Comparison of ENCODE assay signal across 9 mouse cellular contexts in the genomic region with DNA sequence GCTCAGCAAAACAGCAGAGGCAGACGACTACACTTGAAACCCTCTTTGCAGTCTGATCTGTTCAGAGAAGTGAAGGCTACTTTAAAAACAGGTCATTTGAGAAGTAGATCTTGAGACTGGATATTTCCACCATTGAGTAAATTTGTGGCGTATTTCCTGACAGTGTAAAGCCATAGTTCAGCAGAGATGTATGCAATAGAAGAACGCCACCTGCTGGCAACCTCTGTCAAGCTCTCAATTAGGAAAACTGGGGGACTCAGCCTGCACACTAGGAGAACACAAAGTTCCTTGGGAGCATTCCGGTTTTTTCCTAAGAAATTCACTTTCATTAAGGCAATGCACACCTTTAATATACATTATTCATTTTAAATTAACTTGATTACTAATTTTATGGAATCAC. TPM values are rescaled to one million over a fixed set of nuclear protein-coding genes. Genes with fewer than 3 reads are reported as not detected.
A peak's percentile ranks its signal among the peaks of the same experiment; 100 is the strongest.
DNase-seq lines count a peak whose midpoint lies in the region; ATAC-seq and TF ChIP-seq lines count a peak whose summit lies in the region.
"Had no signal": no experiment of that assay in that cellular context is flagged by ENCODE, and none has a peak within 500 bp of the region (broad histone marks: within the 10 kb centered on the region; RNA-seq: fewer than 3 reads in every experiment).

No protein-coding gene starts in this region.

- no peak for ATAC-seq in kidney, embryonic 15.5 days (replicated peaks; ENCODE audit: low FRiP score)

- H3ac ChIP-seq in myocyte (ENCODE audit: control insufficient read depth, insufficient read length) = no peak overlapping the region

- DNase-seq in kidney, adult 2 months = peak; percentile 63
- DNase-seq in adrenal gland, adult 8-10 months = peak; percentile 34
- peak; percentile 59 for DNase-seq in embryo, embryonic 9.5 days (ENCODE audit: extremely low spot score)
- peak; percentile 39 to 58 for DNase-seq in heart, postnatal 36 days
- DNase-seq in left cerebral cortex, adult 8-10 months (ENCODE audit: low spot score in 2 of 2) = peak; percentile 15 to 30
- DNase-seq in thymus, postnatal 36 days = peak; percentile 21 to 29

- no peaks in the 10 kb centered on the region for H3K36me3 ChIP-seq in kidney, adult 2 months (ENCODE audit: control insufficient read depth, insufficient read depth, low read length)
- no peaks in the 10 kb centered on the region for H3K36me3 ChIP-seq in kidney, embryonic 15.5 days
- H3K36me3 ChIP-seq in myocyte (ENCODE audit: control insufficient read depth, insufficient read depth) = no peaks in the 10 kb centered on the region

- no peak for TF ChIP-seq POLR2A in kidney, adult 2 months (IDR thresholded peaks at IDR 0.05; ENCODE audit: low read depth, low read length)
- TF ChIP-seq POLR2A in myocyte (IDR thresholded peaks at IDR 0.05; ENCODE audit: insufficient read length, low read depth) = no peak

- H3K4me3 ChIP-seq in kidney, adult 2 months (ENCODE audit: insufficient read depth, low read depth, low read length) = no peak overlapping the region
- H3K4me3 ChIP-seq in kidney, embryonic 15.5 days (replicated peaks) = no peak overlapping the region
- H3K4me3 ChIP-seq in myocyte = no peak overlapping the region
- H3K4me3 ChIP-seq: erythroblast, embryonic 14.5 days had no signal

- H3K4me2 ChIP-seq in kidney, embryonic 15.5 days = no peak overlapping the region
- peak overlapping the region; percentile 74 for H3K4me2 ChIP-seq in myocyte (ENCODE audit: low read depth)

- H3K9me3 ChIP-seq in kidney, embryonic 15.5 days (replicated peaks) = no peaks in the 10 kb centered on the region

- H3K27me3 ChIP-seq in kidney, adult 2 months (replicated peaks; ENCODE audit: control insufficient read depth, insufficient read depth, low read length) = no peaks in the 10 kb centered on the region
- peaks cover 14% of the 10 kb centered on the region for H3K27me3 ChIP-seq in kidney, embryonic 15.5 days
- H3K27me3 ChIP-seq in myocyte (ENCODE audit: control insufficient read depth, insufficient read depth, insufficient read length) = peaks cover 35% of the 10 kb centered on the region

- 9% methylated on average over 4 of the region's 4 CpGs for WGBS in kidney, adult 2 months
- 11% methylated on average over 4 of the region's 4 CpGs for WGBS in kidney, embryonic 15.5 days

- intact Hi-C loops in heart, postnatal 36 days (cut with DNase I) = loop anchor here (1.0 to 10.0 kb wide), 5 partner anchors 236 to 1144 kb away; no protein-coding TSS in a partner anchor

- TF ChIP-seq CTCF in kidney, adult 2 months (conservative IDR thresholded peaks at IDR 0.05; ENCODE audit: insufficient read depth, insufficient read length, low read depth, low read length) = peak; percentile 58

- H3K4me1 ChIP-seq in kidney, adult 2 months (ENCODE audit: control insufficient read depth, insufficient read depth, low read length) = no peaks in the 10 kb centered on the region
- no peaks in the 10 kb centered on the region for H3K4me1 ChIP-seq in kidney, embryonic 15.5 days

- no peaks in the 10 kb centered on the region for H3K79me2 ChIP-seq in myocyte (ENCODE audit: control insufficient read depth, insufficient read depth)

- no peak overlapping the region for H3K9ac ChIP-seq in kidney, embryonic 15.5 days

- no peak overlapping the region for H3K27ac ChIP-seq in kidney, adult 2 months (ENCODE audit: insufficient read depth, low read depth, low read length)
- H3K27ac ChIP-seq in kidney, embryonic 15.5 days = no peak overlapping the region

TF ChIP-seq in myocyte, 11 proteins besides CTCF, POLR2A, EP300 and RAD21:
- TF ChIP-seq TCF3 (IDR thresholded peaks at IDR 0.05; ENCODE audit: insufficient read length, low read depth) = no peak
- TF ChIP-seq MYOG (IDR thresholded peaks at IDR 0.05; ENCODE audit: control insufficient read depth in 1 of 3, insufficient read depth in 1 of 3, insufficient read length in 2 of 3, low read depth in 2 of 3) = no peak
- no peak for TF ChIP-seq USF1 (IDR thresholded peaks at IDR 0.05; ENCODE audit: low read depth)

RNA-seq across cellular contexts. Expression of a gene that starts 34.9 kb away (rescaled TPM):
- 10.7 and 11.2 TPM in 2 replicates for polyA plus RNA-seq in kidney, adult 2 months (2012; rRNA removed)
- polyA plus RNA-seq in kidney, embryonic 15.5 days (2015; fragmentation: Nextera tagmentation; extraction: Ambion mirVana) = 22.2 and 22.9 TPM in 2 replicates
- 10 to 100 TPM; 21.7 to 26.7 (median 24.0) TPM for total RNA-seq in adrenal gland, adult 8-10 months (2022)
- total RNA-seq in heart, postnatal 36 days (2021) = 10 to 100 TPM; 17.4 to 18.0 TPM
- total RNA-seq in left cerebral cortex, adult 8-10 months (2022) = 10 to 100 TPM; 17.5 to 22.8 (median 21.4) TPM
- 8.6 TPM for polyA plus RNA-seq in myocyte (2012; fragmentation: generic; extraction: Trizol)
